Mouse (Mus musculus) gastrocnemius, postnatal 4 days (tissue): ENCODE measurements around the gene Arhgap32. TPM values are rescaled to one million over a fixed set of nuclear protein-coding genes. Genes with fewer than 3 reads are reported as not detected.

Experiments used
- microRNA-seq: library from miRNA; unstranded; fragments of <30 nt; microRNA quantifications from one replicate; pipeline ENCODE4 v1.2.0, GENCODE M21; 2021
- total RNA-seq, 2 experiments: library from RNA; stranded (reverse); gene quantifications; 2 replicates each; pipeline ENCODE4 v1.2.3; 2021

Gene Arhgap32
- total RNA-seq, 2 experiments from 2014 or later: 41.7 to 45.6 TPM

Small RNA genes within 50 kb of the gene (microRNA-seq; reads per million reads assigned to microRNA genes)
- gene Gm44453: not detected

Other genes starting within 250 kb of the Arhgap32 start
- 10 to 100 TPM; 13.7 to 13.8 TPM for gene Barx2, start 202.7 kb upstream of the Arhgap32 start, total RNA-seq
- not detected for gene Kcnj5, start 228.2 kb downstream of the Arhgap32 start, total RNA-seq